Mouse (Mus musculus) CH12.LX (cell line): ENCODE measurements at regions not wholly inside any gene's neighbourhood (a gene's known extent, or its start where the extent isn't known, plus 50 kb on each side); places are given as distances from the start of the nearest gene placed in this dataset.

Experiments used
- CTCF ChIP-seq, 2 experiments: IDR thresholded peaks in 1 of 2; conservative IDR thresholded peaks in 1 of 2; 2 replicates each; pipeline ENCODE4 v1.5.1; 2011 to 2012; ENCODE audit warnings: low read depth in 2 of 2, low read length in 2 of 2, improper control_type of control experiment in 1 of 2, inconsistent platforms in 1 of 2, mild to moderate bottlenecking in 1 of 2, moderate library complexity in 1 of 2
- EP300 ChIP-seq: IDR thresholded peaks from 2 replicates; pipeline ENCODE4 v1.6.1; 2011; ENCODE audit warnings: low read length, improper control_type of control experiment
- GABPA ChIP-seq: IDR thresholded peaks from 2 replicates; pipeline ENCODE4 v1.6.1; 2012; ENCODE audit warnings: low read depth, low read length, improper control_type of control experiment, inconsistent platforms; ENCODE audit not compliant: insufficient replicate concordance
- MXI1 ChIP-seq: IDR thresholded peaks from 2 replicates; pipeline ENCODE4 v1.6.1; 2011; ENCODE audit warnings: mild to moderate bottlenecking, low read depth, low read length, improper control_type of control experiment
- POLR2A ChIP-seq: IDR thresholded peaks from 2 replicates; pipeline ENCODE4 v1.6.1; 2011; ENCODE audit warnings: low read depth, mild to moderate bottlenecking, improper control_type of control experiment, low read length

GRCm38 (mm10) chr19:35170554-35170953 lies 248.4 kb downstream of the Kif20b start:
- TF ChIP-seq EP300 (no peak), CTCF (conservative IDR thresholded peaks at IDR 0.05 in 1 of 2, IDR thresholded peaks at IDR 0.05 in 1 of 2; ENCODE audit: low read depth in 2 of 2, low read length in 2 of 2) (no peak), MXI1 (no peak), POLR2A (no peak), GABPA (no peak)
